Mouse (Mus musculus): Measurements from ENCODE around the gene Vmn1r72. TPM values are rescaled to one million over a fixed set of nuclear protein-coding genes. Genes with fewer than 3 reads are reported as not detected.
"Not testable (repeated sequence)": the region's sequence is repeated elsewhere in the genome, so short reads cannot be mapped to it uniquely, and the experiment has no call there.

Gene Vmn1r72
- polyA plus RNA-seq (2012; ENCODE audit: insufficient read depth, low replicate concordance), result not detected in 2 replicates

GRCm38 (mm10) chr7:11680047-11680446, at the start of gene Vmn1r72:
Gene Vmn1r72 (minus strand): TSS chr7:11680147.
- not testable (repeated sequence) for H3K27me3 ChIP-seq (replicated peaks); H3K36me3 ChIP-seq (replicated peaks; ENCODE audit: low read length); H3K9me3 ChIP-seq; H3K4me3 ChIP-seq (replicated peaks); H3K4me1 ChIP-seq

- H3K4me1 ChIP-seq; H3K36me3 ChIP-seq (replicated peaks; ENCODE audit: low read length); H3K9me3 ChIP-seq; H3K4me3 ChIP-seq (replicated peaks); H3K27me3 ChIP-seq (replicated peaks): not testable (repeated sequence)
Measured at GRCm38 (mm10) chr7:11617082-11617481, 62.9 kb downstream of the Vmn1r72 start.

Other genes starting within 250 kb of the Vmn1r72 start
- not detected in 2 replicates for gene Zscan4-ps2, start 165.8 kb downstream of the Vmn1r72 start, polyA plus RNA-seq (2012; ENCODE audit: insufficient read depth, low replicate concordance)
- not detected in 2 replicates for gene Zscan4-ps3, start 70.8 kb downstream of the Vmn1r72 start, polyA plus RNA-seq (2012; ENCODE audit: insufficient read depth, low replicate concordance)
- 0.03 TPM in 1 of 2 replicates, not detected in the other for gene Vmn1r73, start 50.1 kb upstream of the Vmn1r72 start, polyA plus RNA-seq (2012; ENCODE audit: insufficient read depth, low replicate concordance)
- gene Vmn1r74, start 153.8 kb upstream of the Vmn1r72 start, polyA plus RNA-seq (2012; ENCODE audit: insufficient read depth, low replicate concordance), result not detected in 2 replicates
- not detected in 2 replicates for gene Vmn1r75, start 194.5 kb upstream of the Vmn1r72 start, polyA plus RNA-seq (2012; ENCODE audit: insufficient read depth, low replicate concordance)